Mouse (Mus musculus) embryonic facial prominence, embryonic 12.5 days (tissue): ENCODE data around the gene Fjx1. TPM values are rescaled to one million over a fixed set of nuclear protein-coding genes. Genes with fewer than 3 reads are reported as not detected.

Source experiments
- ATAC-seq: fragments of 200-750 bp; cut with Nextera tagmentation; 2 replicates; pipeline ENCODE4 v1.8.0; 2017; ENCODE audit not compliant: insufficient number of reproducible peaks, insufficient read depth, low FRiP score, low TSS enrichment
- H3K27ac ChIP-seq: fragments of 300-500 bp; sonication (generic); 2 replicates; pipeline ENCODE4 v1.5.1; 2016; ENCODE audit warnings: mild to moderate bottlenecking
- H3K27me3 ChIP-seq: fragments of 300-500 bp; sonication (generic); 2 replicates; pipeline ENCODE4 v1.6.1; 2016; ENCODE audit warnings: mild to moderate bottlenecking, moderate library complexity
- H3K36me3 ChIP-seq: fragments of 300-500 bp; sonication (generic); 2 replicates; pipeline ENCODE4 v1.6.1; 2016; ENCODE audit warnings: mild to moderate bottlenecking
- H3K4me1 ChIP-seq: fragments of 300-500 bp; sonication (generic); 2 replicates; pipeline ENCODE4 v1.6.1; 2016
- H3K4me2 ChIP-seq: fragments of 300-500 bp; sonication (generic); replicated peaks from 2 replicates; pipeline ENCODE4 v1.6.1; 2016; ENCODE audit warnings: mild to moderate bottlenecking, moderate library complexity
- H3K4me3 ChIP-seq: fragments of 300-500 bp; sonication (generic); 2 replicates; pipeline ENCODE4 v1.5.1; 2016; ENCODE audit warnings: mild to moderate bottlenecking
- H3K9ac ChIP-seq: fragments of 300-500 bp; sonication (generic); 2 replicates; pipeline ENCODE4 v1.6.1; 2016; ENCODE audit warnings: mild to moderate bottlenecking, moderate library complexity
- H3K9me3 ChIP-seq: fragments of 300-500 bp; sonication (generic); 2 replicates; pipeline ENCODE4 v1.6.1; 2016; ENCODE audit warnings: mild to moderate bottlenecking, moderate library complexity
- WGBS: fragments of 180-500 bp; shearing (Covaris S2); methylation state at CpG from one replicate; pipeline ENCODE4 v1.1.7; 2016; 5-methylcytosine and 5-hydroxymethylcytosine counted together
- polyA plus RNA-seq: library from polyadenylated mRNA; unstranded; fragments of >200 nt; fragmentation: Nextera tagmentation; extraction: Ambion mirVana; gene quantifications from 2 replicates; pipeline ENCODE4 v1.2.1, GENCODE M21; 2016

Fjx1 gene
- polyA plus RNA-seq, 1 experiment from 2014 or later, result 25.5 TPM

GRCm38 (mm10) chr2:102399864-102400604, 52.3 kb downstream of the Fjx1 start:
- Histone ChIP-seq H3K9me3 (no peaks in the 10 kb centered on the region), H3K4me1 (peaks cover 12% of the 10 kb centered on the region), H3K27me3 (no peaks in the 10 kb centered on the region), H3K9ac (peak overlapping the region; percentile 92), H3K36me3 (no peaks in the 10 kb centered on the region), H3K27ac (peak overlapping the region; percentile 95), H3K4me2 (peak overlapping the region; percentile 87), H3K4me3 (peak overlapping the region; percentile 70)
- peak; percentile 58; the same call in 1 of the 2 replicates for ATAC-seq
- WGBS, result 37% methylated on average over 48 of the region's 48 CpGs

Other genes with a start within 250 kb of the Fjx1 start
- 54.4 and 63.8 TPM in 2 replicates for gene Trim44, start 44.7 kb downstream of the Fjx1 start, polyA plus RNA-seq
- 9.1 and 11.4 TPM in 2 replicates for gene Pamr1, start 97.5 kb upstream of the Fjx1 start, polyA plus RNA-seq
- gene Slc1a2, start 206.2 kb upstream of the Fjx1 start, polyA plus RNA-seq, result 1.2 TPM in 2 replicates